Mouse (Mus musculus): ENCODE measurements around the gene Fmo1. TPM values are rescaled to one million over a fixed set of nuclear protein-coding genes. Genes with fewer than 3 reads are reported as not detected.
"Not testable (repeated sequence)": the region's sequence is repeated elsewhere in the genome, so short reads cannot be mapped to it uniquely, and the experiment has no call there.

Gene Fmo1
- polyA plus RNA-seq, 1 experiment from 2014 or later = 20.8 TPM

DNA sequence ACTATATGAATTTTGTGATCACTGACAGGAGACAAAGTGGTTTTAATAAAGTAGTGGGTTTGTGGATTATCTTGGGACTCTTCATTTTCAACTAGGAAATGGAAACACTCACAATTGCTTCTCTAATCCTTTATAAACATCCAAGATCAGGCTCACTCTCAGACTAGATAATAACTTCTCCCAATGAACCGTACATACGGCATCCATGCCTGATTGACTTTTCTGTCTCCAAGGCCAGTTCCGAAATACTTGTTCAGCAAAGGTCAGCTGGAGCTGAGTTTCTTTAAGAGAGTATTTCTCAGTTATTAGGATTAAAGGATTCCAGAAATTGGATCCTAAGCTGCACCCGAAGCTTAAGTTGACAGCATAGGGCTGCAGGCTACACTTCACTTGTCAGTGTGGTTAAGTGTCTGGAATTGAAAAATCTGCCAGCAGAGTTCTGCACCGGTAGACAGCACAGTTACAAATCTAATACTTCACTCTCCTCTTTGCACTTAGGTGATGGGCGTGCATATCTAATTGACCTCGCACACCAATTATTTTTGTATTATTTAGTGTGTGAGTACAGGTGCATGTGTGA is 82.7 kb downstream of the Fmo1 start:
- Histone ChIP-seq H3K9me3 (replicated peaks) (no peaks in the 10 kb centered on the region), H3K9ac (replicated peaks) (no peak overlapping the region), H3K4me3 (replicated peaks) (no peak overlapping the region), H3K36me3 (no peaks in the 10 kb centered on the region), H3K4me1 (no peaks in the 10 kb centered on the region), H3K4me2 (no peak overlapping the region), H3K27ac (replicated peaks) (no peak overlapping the region), H3K27me3 (replicated peaks) (no peaks in the 10 kb centered on the region)
- 82% methylated on average over 7 of the region's 7 CpGs for WGBS
- no peak for ATAC-seq (ENCODE audit: low FRiP score)

DNA sequence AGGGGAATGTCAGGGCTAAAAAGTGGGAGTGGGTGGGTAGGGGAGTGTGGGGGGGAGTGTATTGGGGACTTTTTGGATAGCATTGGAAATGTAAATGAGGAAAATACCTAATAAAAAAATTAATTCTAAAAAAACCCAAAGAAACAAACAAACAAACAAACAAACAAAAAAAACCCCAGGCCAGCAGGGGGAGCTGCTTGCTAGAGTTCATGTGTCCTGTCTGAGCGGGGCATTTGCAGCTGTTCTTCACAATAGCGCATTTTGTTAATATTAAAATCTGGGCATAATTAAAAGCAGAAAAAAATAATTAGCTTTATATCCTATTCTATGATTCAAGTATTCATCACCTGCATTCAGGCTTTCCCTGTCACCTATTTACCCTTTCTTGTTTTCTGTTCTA is 85.4 kb downstream of the Fmo1 start:
- not testable (repeated sequence) for ATAC-seq (ENCODE audit: low FRiP score); H3K27me3 ChIP-seq (replicated peaks); H3K9me3 ChIP-seq (replicated peaks); H3K9ac ChIP-seq (replicated peaks); H3K36me3 ChIP-seq; H3K4me1 ChIP-seq; H3K4me3 ChIP-seq (replicated peaks); H3K27ac ChIP-seq (replicated peaks); H3K4me2 ChIP-seq
- 98% methylated on average over 2 of the region's 2 CpGs for WGBS

Other genes starting within 250 kb of the Fmo1 start
- 0.06 TPM in 1 of 2 replicates, not detected in the other for gene Myoc, start 227.5 kb downstream of the Fmo1 start, polyA plus RNA-seq (2015; fragmentation: Nextera tagmentation; extraction: Ambion mirVana)
- gene Myocos, start 208.4 kb downstream of the Fmo1 start, polyA plus RNA-seq (2015; fragmentation: Nextera tagmentation; extraction: Ambion mirVana) = not detected in 2 replicates
- gene Prrc2c, start 126.1 kb downstream of the Fmo1 start, polyA plus RNA-seq (2015; fragmentation: Nextera tagmentation; extraction: Ambion mirVana) = 121 and 135 TPM in 2 replicates
- 0.66 and 0.78 TPM in 2 replicates for gene Fmo4, start 52.6 kb downstream of the Fmo1 start, polyA plus RNA-seq (2015; fragmentation: Nextera tagmentation; extraction: Ambion mirVana)
- gene Fmo2, start 32.1 kb upstream of the Fmo1 start, polyA plus RNA-seq (2015; fragmentation: Nextera tagmentation; extraction: Ambion mirVana) = 0.27 and 0.42 TPM in 2 replicates
- gene Fmo6, start 70.9 kb upstream of the Fmo1 start, polyA plus RNA-seq (2015; fragmentation: Nextera tagmentation; extraction: Ambion mirVana) = 0.14 TPM in 1 of 2 replicates, not detected in the other
- not detected in 2 replicates for gene Fmo3, start 117.9 kb upstream of the Fmo1 start, polyA plus RNA-seq (2015; fragmentation: Nextera tagmentation; extraction: Ambion mirVana)
- not detected in 2 replicates for gene Mroh9, start 219.1 kb upstream of the Fmo1 start, polyA plus RNA-seq (2015; fragmentation: Nextera tagmentation; extraction: Ambion mirVana)

Data from neural tube, embryonic 15.5 days (tissue).